Mouse (Mus musculus): ENCODE results near the gene Igf1r.

DNA sequence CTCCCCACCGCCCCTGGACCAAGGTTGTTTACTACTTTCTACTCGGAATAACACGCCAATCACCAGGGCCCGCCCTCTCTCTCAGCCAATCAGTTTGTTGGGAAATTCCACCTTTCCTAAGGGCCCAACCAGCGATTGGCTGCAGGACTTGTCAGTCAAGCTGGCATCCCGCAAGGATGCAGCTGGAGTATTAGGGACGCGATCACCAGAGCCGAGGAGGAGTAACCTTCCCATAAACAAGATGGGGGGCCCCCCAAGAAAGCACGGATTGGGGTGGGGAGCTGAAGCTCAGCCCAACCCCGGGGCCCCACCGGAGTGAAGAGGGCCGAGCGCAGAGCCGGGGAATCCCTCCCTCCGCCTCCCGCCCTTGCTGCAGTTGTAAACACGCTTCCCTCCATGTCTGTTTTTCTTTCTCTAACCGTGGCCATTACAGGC, 176.5 kb downstream of the Igf1r start:
- no peak for TF ChIP-seq CTCF (IDR thresholded peaks at IDR 0.05; ENCODE audit: extremely low read depth, insufficient read depth, insufficient read length, insufficient replicate concordance)
- no peak for TF ChIP-seq POLR2A (IDR thresholded peaks at IDR 0.05; ENCODE audit: low read depth, low read length)

Data from spleen, adult 2 months (tissue).